Mouse (Mus musculus): ENCODE data around the gene Gmfb. TPM values are rescaled to one million over a fixed set of nuclear protein-coding genes. Genes with fewer than 3 reads are reported as not detected.

Gmfb gene
- polyA plus RNA-seq (2014; fragmentation: Nextera tagmentation; extraction: Ambion mirVana): 79.6 and 86.0 TPM in 2 replicates

- peak within 1 kb of the TSS; percentile 94 for H3K27ac ChIP-seq (ENCODE audit: low read depth)
Measured at GRCm38 (mm10) chr14:46821873-46822716, at the start of gene Gmfb. Gene Gmfb, minus strand, starts transcription at chr14:46822242.

GRCm38 (mm10) chr14:46862922-46863321 lies 40.9 kb upstream of the Gmfb start:
- 91% methylated on average over 5 of the region's 5 CpGs for WGBS
- TF ChIP-seq CTCF (IDR thresholded peaks at IDR 0.05; ENCODE audit: low read depth): no peak
- no peaks in the 10 kb centered on the region for H3K4me1 ChIP-seq (ENCODE audit: insufficient read depth)
- ATAC-seq (ENCODE audit: insufficient read depth) (no peak), DNase-seq (no peak)
- H3K27ac ChIP-seq (ENCODE audit: low read depth): no peak overlapping the region
- no peak overlapping the region for H3K4me3 ChIP-seq (ENCODE audit: low read depth, low read length)
- no peak overlapping the region for H3K9ac ChIP-seq
- H3K36me3 ChIP-seq (ENCODE audit: insufficient read depth): no peaks in the 10 kb centered on the region
- H3K4me2 ChIP-seq: no peak overlapping the region
- H3K27me3 ChIP-seq (ENCODE audit: insufficient read depth, low read length): no peaks in the 10 kb centered on the region
- H3K9me3 ChIP-seq (ENCODE audit: low read depth, low read length): no peaks in the 10 kb centered on the region

More at GRCm38 (mm10) chr14:46821873-46822716, at the start of gene Gmfb:
- Histone ChIP-seq H3K4me1 (ENCODE audit: insufficient read depth) (0 out of 2 replicates have a peak, but pooled peaks cover 4% of the 10 kb centered on the region), H3K9ac (peak within 1 kb of the TSS; percentile 92), H3K36me3 (ENCODE audit: insufficient read depth) (peaks cover 5% of the 10 kb centered on the region; the same call in 1 of the 2 replicates), H3K27me3 (ENCODE audit: insufficient read depth, low read length) (no peaks in the 10 kb centered on the region), H3K9me3 (ENCODE audit: low read depth, low read length) (no peaks in the 10 kb centered on the region), H3K4me2 (peak within 1 kb of the TSS; percentile 93), H3K4me3 (ENCODE audit: low read depth, low read length) (peak within 1 kb of the TSS; percentile 94)
- peak; percentile 34 for TF ChIP-seq CTCF (IDR thresholded peaks at IDR 0.05; ENCODE audit: low read depth)
- DNase-seq: peak; percentile 98
- ATAC-seq (ENCODE audit: insufficient read depth): peak; percentile 98
- under 1% methylated on average over 65 of the region's 65 CpGs for WGBS

- ATAC-seq (ENCODE audit: insufficient read depth) (peak; percentile 65), DNase-seq (peak; percentile 19)
- Histone ChIP-seq H3K4me3 (ENCODE audit: low read depth, low read length) (no peak overlapping the region), H3K27me3 (ENCODE audit: insufficient read depth, low read length) (no peaks in the 10 kb centered on the region), H3K4me2 (peak overlapping the region; percentile 25; the same call in 1 of the 2 replicates), H3K4me1 (ENCODE audit: insufficient read depth) (no peaks in the 10 kb centered on the region), H3K36me3 (ENCODE audit: insufficient read depth) (peaks cover 7% of the 10 kb centered on the region; the same call in 1 of the 2 replicates), H3K9ac (no peak overlapping the region), H3K9me3 (ENCODE audit: low read depth, low read length) (no peaks in the 10 kb centered on the region), H3K27ac (ENCODE audit: low read depth) (no peak overlapping the region)
- 41% methylated on average over 11 of the region's 11 CpGs for WGBS
- no peak for TF ChIP-seq CTCF (IDR thresholded peaks at IDR 0.05; ENCODE audit: low read depth)
Measured at GRCm38 (mm10) chr14:46853677-46854076, 31.6 kb upstream of the Gmfb start.

- Histone ChIP-seq H3K4me2 (no peak overlapping the region), H3K4me3 (ENCODE audit: low read depth, low read length) (no peak overlapping the region), H3K9ac (no peak overlapping the region), H3K4me1 (ENCODE audit: insufficient read depth) (no peaks in the 10 kb centered on the region), H3K9me3 (ENCODE audit: low read depth, low read length) (no peaks in the 10 kb centered on the region), H3K36me3 (ENCODE audit: insufficient read depth) (peaks cover 29% of the 10 kb centered on the region), H3K27ac (ENCODE audit: low read depth) (no peak overlapping the region), H3K27me3 (ENCODE audit: insufficient read depth, low read length) (no peaks in the 10 kb centered on the region)
- 92% methylated on average over 1 of the region's 1 CpGs for WGBS
- no peak for DNase-seq
- TF ChIP-seq CTCF (IDR thresholded peaks at IDR 0.05; ENCODE audit: low read depth): no peak
- no peak for ATAC-seq (ENCODE audit: insufficient read depth)
Measured at GRCm38 (mm10) chr14:46849769-46850168, 27.7 kb upstream of the Gmfb start.

GRCm38 (mm10) chr14:46848736-46849135 lies 26.7 kb upstream of the Gmfb start:
- no peak for TF ChIP-seq CTCF (IDR thresholded peaks at IDR 0.05; ENCODE audit: low read depth)
- 79% methylated on average over 5 of the region's 5 CpGs for WGBS
- no peak for DNase-seq
- Histone ChIP-seq H3K9me3 (ENCODE audit: low read depth, low read length) (no peaks in the 10 kb centered on the region), H3K4me3 (ENCODE audit: low read depth, low read length) (no peak overlapping the region), H3K36me3 (ENCODE audit: insufficient read depth) (peaks cover 27% of the 10 kb centered on the region), H3K4me2 (no peak overlapping the region), H3K9ac (no peak overlapping the region), H3K4me1 (ENCODE audit: insufficient read depth) (no peaks in the 10 kb centered on the region), H3K27me3 (ENCODE audit: insufficient read depth, low read length) (no peaks in the 10 kb centered on the region), H3K27ac (ENCODE audit: low read depth) (no peak overlapping the region)
- ATAC-seq (ENCODE audit: insufficient read depth): no peak

GRCm38 (mm10) chr14:46848063-46848590 lies 26.1 kb upstream of the Gmfb start:
- DNase-seq: no peak
- Histone ChIP-seq H3K4me1 (ENCODE audit: insufficient read depth) (no peaks in the 10 kb centered on the region), H3K27me3 (ENCODE audit: insufficient read depth, low read length) (no peaks in the 10 kb centered on the region), H3K4me2 (no peak overlapping the region), H3K9ac (no peak overlapping the region), H3K27ac (ENCODE audit: low read depth) (no peak overlapping the region), H3K36me3 (ENCODE audit: insufficient read depth) (peaks cover 25% of the 10 kb centered on the region), H3K4me3 (ENCODE audit: low read depth, low read length) (no peak overlapping the region), H3K9me3 (ENCODE audit: low read depth, low read length) (no peaks in the 10 kb centered on the region)
- no peak for TF ChIP-seq CTCF (IDR thresholded peaks at IDR 0.05; ENCODE audit: low read depth)
- no peak for ATAC-seq (ENCODE audit: insufficient read depth)
- WGBS: 75% methylated on average over 4 of the region's 4 CpGs

GRCm38 (mm10) chr14:46845706-46846105 lies 23.7 kb upstream of the Gmfb start:
- H3K4me2 ChIP-seq: no peak overlapping the region
- WGBS: 88% methylated on average over 11 of the region's 11 CpGs
- H3K4me1 ChIP-seq (ENCODE audit: insufficient read depth): no peaks in the 10 kb centered on the region
- no peak overlapping the region for H3K4me3 ChIP-seq (ENCODE audit: low read depth, low read length)
- H3K9ac ChIP-seq: no peak overlapping the region
- no peaks in the 10 kb centered on the region for H3K9me3 ChIP-seq (ENCODE audit: low read depth, low read length)
- ATAC-seq (ENCODE audit: insufficient read depth): no peak
- no peaks in the 10 kb centered on the region for H3K27me3 ChIP-seq (ENCODE audit: insufficient read depth, low read length)
- DNase-seq: no peak
- H3K36me3 ChIP-seq (ENCODE audit: insufficient read depth): peaks cover 42% of the 10 kb centered on the region
- H3K27ac ChIP-seq (ENCODE audit: low read depth): no peak overlapping the region
- no peak for TF ChIP-seq CTCF (IDR thresholded peaks at IDR 0.05; ENCODE audit: low read depth)

All from lung, embryonic 14.5 days (tissue).